Mouse (Mus musculus) MEL (cell line): ENCODE data around the gene Paics.
A peak's percentile ranks its signal among the peaks of the same experiment; 100 is the strongest.

Experiments
- CHD1 ChIP-seq: IDR thresholded peaks from 2 replicates; pipeline ENCODE4 v1.6.1; 2012; ENCODE audit warnings: low read depth, mild to moderate bottlenecking, inconsistent platforms, low read length, improper control_type of control experiment
- CTCF ChIP-seq, 3 experiments: IDR thresholded peaks in 2 of 3; conservative IDR thresholded peaks in 1 of 3; 2 replicates each; pipeline ENCODE4 v1.5.1; 2011 to 2012; ENCODE audit warnings: low read length in 3 of 3, low read depth in 2 of 3, mild to moderate bottlenecking in 2 of 3, improper control_type of control experiment in 1 of 3, inconsistent platforms in 1 of 3, mixed read lengths in 1 of 3, moderate library complexity in 1 of 3; ENCODE audit not compliant: control insufficient read depth in 1 of 3, insufficient read depth in 1 of 3, poor library complexity in 1 of 3, severe bottlenecking in 1 of 3
- E2F4 ChIP-seq: IDR thresholded peaks from 2 replicates; pipeline ENCODE4 v1.6.1; 2011; ENCODE audit warnings: low read depth, low read length, improper control_type of control experiment, borderline replicate concordance
- EP300 ChIP-seq, 2 experiments: IDR thresholded peaks; 2 replicates each; pipeline ENCODE4 v1.6.1; 2011; ENCODE audit warnings: improper control_type of control experiment in 2 of 2, low read length in 2 of 2, low read depth in 1 of 2, mild to moderate bottlenecking in 1 of 2
- MAX ChIP-seq: IDR thresholded peaks from 2 replicates; pipeline ENCODE4 v1.6.1; 2011; ENCODE audit warnings: low read length, improper control_type of control experiment
- MAZ ChIP-seq: IDR thresholded peaks from 2 replicates; pipeline ENCODE4 v1.6.1; 2012; ENCODE audit warnings: low read depth, mild to moderate bottlenecking, inconsistent platforms, low read length, improper control_type of control experiment
- NELFE ChIP-seq: IDR thresholded peaks from 2 replicates; pipeline ENCODE4 v1.6.1; 2011; ENCODE audit warnings: low read depth, low read length, improper control_type of control experiment
- NRF1 ChIP-seq: IDR thresholded peaks from 2 replicates; pipeline ENCODE4 v1.6.1; 2014; ENCODE audit warnings: low read depth, mild to moderate bottlenecking, inconsistent platforms, low read length, improper control_type of control experiment, moderate library complexity; ENCODE audit not compliant: poor library complexity, insufficient read depth, severe bottlenecking
- POLR2A ChIP-seq, 2 experiments: IDR thresholded peaks; 2 replicates each; pipeline ENCODE4 v1.6.1; 2011 to 2012; ENCODE audit warnings: low read length in 2 of 2, mild to moderate bottlenecking in 2 of 2, control low read depth in 1 of 2, improper control_type of control experiment in 1 of 2, low read depth in 1 of 2, moderate library complexity in 1 of 2; ENCODE audit not compliant: control insufficient read depth in 1 of 2, insufficient read depth in 1 of 2, poor library complexity in 1 of 2
- SMC3 ChIP-seq: IDR thresholded peaks from 2 replicates; pipeline ENCODE4 v1.6.1; 2011; ENCODE audit warnings: low read depth, low read length, improper control_type of control experiment
- USF1 ChIP-seq: IDR thresholded peaks from 2 replicates; pipeline ENCODE4 v1.6.1; 2014; ENCODE audit warnings: low read depth, mild to moderate bottlenecking, inconsistent platforms, low read length, improper control_type of control experiment, moderate library complexity
- ZC3H11A ChIP-seq: IDR thresholded peaks from 2 replicates; pipeline ENCODE4 v1.6.1; 2012; ENCODE audit warnings: low read depth, mild to moderate bottlenecking, inconsistent platforms, low read length, improper control_type of control experiment
- ZKSCAN1 ChIP-seq: IDR thresholded peaks from 2 replicates; pipeline ENCODE4 v1.6.1; 2012; ENCODE audit warnings: low read depth, mild to moderate bottlenecking, inconsistent platforms, low read length, improper control_type of control experiment, moderate library complexity
- ZNF384 ChIP-seq: IDR thresholded peaks from 2 replicates; pipeline ENCODE4 v1.6.1; 2012; ENCODE audit warnings: low read depth, mild to moderate bottlenecking, inconsistent platforms, low read length, improper control_type of control experiment

- TF ChIP-seq CTCF (IDR thresholded peaks at IDR 0.05 in 2 of 3, conservative IDR thresholded peaks at IDR 0.05 in 1 of 3; ENCODE audit: control insufficient read depth in 1 of 3, insufficient read depth in 1 of 3, low read depth in 2 of 3, low read length in 3 of 3, poor library complexity in 1 of 3, severe bottlenecking in 1 of 3) (0 out of 6 replicates have a peak, but pooled peaks of 1 of the 3 experiments have one; percentile 2), ZKSCAN1 (no peak), NELFE (peak; percentile 98), USF1 (peak; percentile 81), POLR2A (IDR thresholded peaks at IDR 0.05; ENCODE audit: control insufficient read depth in 1 of 2, insufficient read depth in 1 of 2, low read depth in 1 of 2, low read length in 2 of 2, poor library complexity in 1 of 2) (peak; percentile 95 to 99), SMC3 (no peak), MAZ (peak; percentile 99), ZNF384 (peak; percentile 58; the same call in 1 of the 2 replicates), E2F4 (peak; percentile 99), CHD1 (no peak), EP300 (IDR thresholded peaks at IDR 0.05; ENCODE audit: low read depth in 1 of 2, low read length in 2 of 2) (peak in 1 of 2 experiments; percentile 31; a peak in 1 of 4 replicates), NRF1 (peak; percentile 92), MAX (peak; percentile 98), ZC3H11A (no peak)
Observed at GRCm38 (mm10) chr5:76951106-76952027, at the start of gene Paics, which contains the start of gene Ppat.
